ENCODE assay signal across 8 mouse cellular contexts in the genomic region with DNA sequence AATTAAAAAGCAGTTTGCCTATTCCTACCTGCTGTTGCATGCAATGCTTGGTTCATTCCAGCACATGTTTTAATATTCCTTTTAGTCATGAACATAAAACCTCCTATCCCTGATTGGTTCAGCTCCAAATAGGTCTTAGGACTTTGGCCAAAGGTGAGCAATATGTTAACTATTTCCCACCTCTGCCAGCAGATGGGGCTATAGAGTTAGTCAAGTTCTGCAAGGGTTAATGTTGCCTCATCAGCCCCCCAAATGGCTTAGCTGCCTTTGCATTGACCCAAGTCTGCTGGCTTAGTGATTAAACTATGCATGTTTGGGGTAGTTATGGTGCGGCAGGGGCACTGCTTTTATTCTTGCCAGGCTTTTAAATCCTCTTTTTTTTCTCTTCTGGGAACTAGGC.
A peak's percentile ranks its signal among the peaks of the same experiment; 100 is the strongest.
DNase-seq lines count a peak whose midpoint lies in the region; ATAC-seq and TF ChIP-seq lines count a peak whose summit lies in the region.

No protein-coding gene starts in this region.

- no peak overlapping the region for H3K9ac ChIP-seq in heart, postnatal 0 days (replicated peaks; ENCODE audit: low read depth, low read length)
- H3K9ac ChIP-seq in limb, embryonic 11.5 days (ENCODE audit: low read length), result no peak overlapping the region
- no peak overlapping the region for H3K9ac ChIP-seq in forebrain, embryonic 16.5 days (replicated peaks; ENCODE audit: low read depth, low read length)

- no peaks in the 10 kb centered on the region for H3K36me3 ChIP-seq in heart, postnatal 0 days (replicated peaks; ENCODE audit: control insufficient read depth, insufficient read depth, low read length)
- H3K36me3 ChIP-seq in heart, embryonic 10.5 days, result no peaks in the 10 kb centered on the region
- no peaks in the 10 kb centered on the region for H3K36me3 ChIP-seq in limb, embryonic 11.5 days (ENCODE audit: control insufficient read depth, insufficient read depth, low read length)
- no peaks in the 10 kb centered on the region for H3K36me3 ChIP-seq in forebrain, embryonic 16.5 days (ENCODE audit: control insufficient read depth, insufficient read depth)

- H3K27ac ChIP-seq in heart, postnatal 0 days (ENCODE audit: low read depth), result no peak overlapping the region
- no peak overlapping the region for H3K27ac ChIP-seq in heart, embryonic 10.5 days
- no peak overlapping the region for H3K27ac ChIP-seq in limb, embryonic 11.5 days (replicated peaks; ENCODE audit: low read depth, low read length)
- no peak overlapping the region for H3K27ac ChIP-seq in forebrain, embryonic 16.5 days (ENCODE audit: low read length)

- no peak for DNase-seq in heart, postnatal 0 days (ENCODE audit: low spot score)
- DNase-seq in heart, embryonic 10.5 days (ENCODE audit: low spot score), result no peak
- DNase-seq in B cell, adult 2 months, result peak; percentile 56 to 66
- DNase-seq in brain, embryonic 14.5 days (ENCODE audit: low read depth), result peak; percentile 49
- DNase-seq in limb, embryonic 11.5 days (ENCODE audit: low spot score), result peak; percentile 52
- DNase-seq in thymus, postnatal 4 days, result peak; percentile 39
- no peak for DNase-seq in gastrocnemius, adult 8-10 months (ENCODE audit: low spot score in 2 of 2)

- TF ChIP-seq EP300 in heart, postnatal 0 days (IDR thresholded peaks at IDR 0.05; ENCODE audit: low read depth), result no peak

- no peak overlapping the region for H3K4me3 ChIP-seq in heart, postnatal 0 days (ENCODE audit: low read depth, low read length)
- no peak overlapping the region for H3K4me3 ChIP-seq in heart, embryonic 10.5 days
- no peak overlapping the region for H3K4me3 ChIP-seq in limb, embryonic 11.5 days (ENCODE audit: low read depth, low read length)
- no peak overlapping the region for H3K4me3 ChIP-seq in forebrain, embryonic 16.5 days (replicated peaks; ENCODE audit: low read length)

- H3K4me2 ChIP-seq in heart, postnatal 0 days (ENCODE audit: low read depth, low read length), result no peak overlapping the region
- no peak overlapping the region for H3K4me2 ChIP-seq in limb, embryonic 11.5 days (ENCODE audit: low read depth, severe bottlenecking)
- no peak overlapping the region for H3K4me2 ChIP-seq in forebrain, embryonic 16.5 days (ENCODE audit: low read length)

- H3K27me3 ChIP-seq in heart, postnatal 0 days (ENCODE audit: control insufficient read depth, insufficient read depth, low read length), result no peaks in the 10 kb centered on the region
- no peaks in the 10 kb centered on the region for H3K27me3 ChIP-seq in heart, embryonic 10.5 days (ENCODE audit: insufficient read depth, poor library complexity, severe bottlenecking)
- no peaks in the 10 kb centered on the region for H3K27me3 ChIP-seq in limb, embryonic 11.5 days (ENCODE audit: control insufficient read depth, insufficient read depth, low read length)
- H3K27me3 ChIP-seq in forebrain, embryonic 16.5 days (replicated peaks; ENCODE audit: control insufficient read depth, insufficient read depth, low read length), result no peaks in the 10 kb centered on the region

- no peak for TF ChIP-seq POLR2A in brain, embryonic 14.5 days (IDR thresholded peaks at IDR 0.05; ENCODE audit: borderline replicate concordance, extremely low read depth, insufficient read depth, insufficient read length, poor library complexity, severe bottlenecking)

- peak; percentile 19; the same call in 1 of the 2 replicates for TF ChIP-seq CTCF in heart, postnatal 0 days (IDR thresholded peaks at IDR 0.05; ENCODE audit: low read depth)
- peak; percentile 41; the same call in 1 of the 2 replicates for TF ChIP-seq CTCF in brain, embryonic 14.5 days (IDR thresholded peaks at IDR 0.05; ENCODE audit: borderline replicate concordance, extremely low read depth, insufficient read depth, insufficient read length)

- ATAC-seq in heart, postnatal 0 days (ENCODE audit: insufficient read depth, low read depth), result no peak
- ATAC-seq in limb, embryonic 11.5 days (ENCODE audit: insufficient number of reproducible peaks, low FRiP score, low TSS enrichment, low read depth), result no peak
- no peak for ATAC-seq in forebrain, embryonic 16.5 days

- 23% methylated on average over 1 of the region's 1 CpGs for WGBS in heart, postnatal 0 days
- WGBS in heart, embryonic 10.5 days, result 44% methylated on average over 1 of the region's 1 CpGs
- 25% methylated on average over 1 of the region's 1 CpGs for WGBS in limb, embryonic 11.5 days
- 26% methylated on average over 1 of the region's 1 CpGs for WGBS in forebrain, embryonic 16.5 days

- H3K9me3 ChIP-seq in heart, postnatal 0 days (replicated peaks; ENCODE audit: control insufficient read depth, low read length), result no peaks in the 10 kb centered on the region
- no peaks in the 10 kb centered on the region for H3K9me3 ChIP-seq in heart, embryonic 10.5 days
- H3K9me3 ChIP-seq in limb, embryonic 11.5 days (ENCODE audit: control insufficient read depth, low read length), result no peaks in the 10 kb centered on the region
- no peaks in the 10 kb centered on the region for H3K9me3 ChIP-seq in forebrain, embryonic 16.5 days (ENCODE audit: control insufficient read depth, low read length)

- H3K4me1 ChIP-seq in heart, postnatal 0 days (ENCODE audit: control insufficient read depth, insufficient read depth), result no peaks in the 10 kb centered on the region
- H3K4me1 ChIP-seq in heart, embryonic 10.5 days, result no peaks in the 10 kb centered on the region
- H3K4me1 ChIP-seq in limb, embryonic 11.5 days (ENCODE audit: control insufficient read depth, insufficient read depth, low read length), result 0 out of 2 replicates have a peak, but pooled peaks cover 2% of the 10 kb centered on the region
- H3K4me1 ChIP-seq in forebrain, embryonic 16.5 days (replicated peaks; ENCODE audit: control insufficient read depth, insufficient read depth, low read length), result 0 out of 2 replicates have a peak, but pooled peaks cover 3% of the 10 kb centered on the region

Comparison
In these comparisons a context has a peak if more than half of its experiments do, and no peak if none do; other contexts are left out.
1. DNase-seq: peak in B cell, adult 2 months (2 of 2), brain, embryonic 14.5 days (single experiment), limb, embryonic 11.5 days (single experiment) and thymus, postnatal 4 days (single experiment); none in heart, postnatal 0 days (single experiment), heart, embryonic 10.5 days (single experiment) and gastrocnemius, adult 8-10 months (0 of 2).